Mouse (Mus musculus) frontal cortex, postnatal 14 days (tissue): ENCODE results near the gene Bclaf3.
A peak's percentile ranks its signal among the peaks of the same experiment; 100 is the strongest.
"Not testable (repeated sequence)": the region's sequence is repeated elsewhere in the genome, so short reads cannot be mapped to it uniquely, and the experiment has no call there.

Experiments
- DNase-seq, 2 experiments: peaks; one replicate each; pipeline ENCODE4 v3.0.0; 2022; ENCODE audit warnings: low spot score in 2 of 2

Gene Bclaf3

DNA sequence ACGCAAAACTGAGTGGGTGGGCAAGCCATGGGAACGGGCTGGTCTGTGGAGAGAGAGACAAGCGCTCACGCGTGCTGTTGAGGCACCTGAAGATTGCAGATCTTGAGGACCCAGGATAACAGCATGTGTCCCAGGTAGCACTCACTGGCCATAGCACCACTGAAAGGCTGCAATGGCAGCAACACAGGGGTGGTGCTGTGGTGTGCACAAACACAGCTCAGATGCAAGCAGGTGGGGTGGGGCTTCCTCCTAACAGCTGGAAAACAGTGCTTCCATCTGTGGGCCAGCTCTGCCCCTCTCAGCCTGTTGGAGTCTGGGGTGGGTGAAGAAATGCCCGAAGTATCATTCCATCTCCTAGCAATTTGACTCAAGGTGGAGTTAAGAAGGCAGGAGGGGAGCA is at the start of gene Bclaf3:
Bclaf3 (plus strand) TSS at position 301 of the 400 bp plus-strand sequence.
- DNase-seq = no peak

- not testable (repeated sequence) for DNase-seq
Measured at GRCm38 (mm10) chrX:159478243-159478940, 48.1 kb upstream of the Bclaf3 start.

GRCm38 (mm10) chrX:159484247-159484646 is 42.2 kb upstream of the Bclaf3 start:
- no peak for DNase-seq

GRCm38 (mm10) chrX:159503181-159503580 is 23.3 kb upstream of the Bclaf3 start:
- DNase-seq = no peak

GRCm38 (mm10) chrX:159508331-159509036 is 18.0 kb upstream of the Bclaf3 start:
- no peak for DNase-seq

DNA sequence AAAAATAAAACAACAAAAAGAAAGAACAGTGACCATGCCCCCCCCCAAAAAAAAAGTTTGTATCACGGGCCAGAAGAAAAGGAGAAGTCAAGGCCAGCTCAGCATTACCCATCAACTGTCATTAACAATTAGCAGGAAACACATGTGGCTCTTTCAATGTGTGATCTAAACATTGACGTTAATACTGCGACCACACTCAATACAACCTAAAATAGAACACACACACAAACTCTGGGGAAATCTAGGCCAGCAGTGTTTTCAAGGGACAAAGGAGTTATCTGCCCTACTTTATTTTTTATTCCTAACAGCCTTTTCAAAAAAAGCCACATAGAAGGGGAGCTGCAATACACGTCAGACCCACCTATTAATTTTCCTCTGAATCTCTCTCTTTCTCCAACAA is 17.4 kb upstream of the Bclaf3 start:
- DNase-seq = no peak

DNA sequence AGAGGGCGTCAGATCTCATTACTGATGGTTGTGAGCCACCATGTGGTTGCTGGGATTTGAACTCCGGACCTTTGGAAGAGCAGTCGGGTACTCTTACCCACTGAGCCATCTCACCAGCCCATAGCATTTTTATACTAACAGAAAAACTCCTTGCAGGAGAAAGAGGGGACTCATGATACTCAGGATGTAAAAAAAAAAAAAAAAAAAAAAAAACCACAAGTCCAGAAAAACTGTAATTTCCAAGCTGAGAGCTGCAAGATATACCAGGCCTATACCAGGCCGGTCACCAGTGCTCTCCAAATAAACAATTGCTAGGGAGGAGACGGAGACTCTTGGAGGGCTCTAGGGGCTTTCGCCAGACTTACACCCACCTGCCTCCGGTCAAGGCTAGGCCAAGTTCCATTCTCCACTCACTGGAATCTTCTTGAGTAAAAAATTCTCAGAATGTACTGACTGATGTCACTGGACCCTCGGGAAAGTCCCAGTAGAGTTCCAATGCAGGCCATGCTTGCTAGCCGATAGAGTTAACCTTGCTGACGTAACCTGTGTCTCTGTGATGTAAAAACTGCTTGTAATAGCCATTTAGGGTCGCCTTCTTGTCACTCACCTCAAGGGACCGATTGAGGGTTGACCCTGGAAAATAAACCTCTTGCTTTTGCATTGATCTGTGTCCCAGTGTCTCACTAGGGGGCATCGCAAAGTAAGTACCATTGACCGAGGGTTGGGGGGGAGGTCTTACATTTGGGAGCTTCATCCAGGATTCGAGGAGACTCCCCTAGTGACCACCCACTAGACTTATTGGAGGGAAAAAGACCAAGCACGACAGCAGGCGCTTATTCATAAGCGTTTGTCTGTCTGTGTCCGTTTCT is 16.4 kb upstream of the Bclaf3 start:
- no peak for DNase-seq

- DNase-seq = no peak
Measured at GRCm38 (mm10) chrX:159510716-159511051, 15.8 kb upstream of the Bclaf3 start.

GRCm38 (mm10) chrX:159515599-159515998 is 10.9 kb upstream of the Bclaf3 start:
- no peak for DNase-seq

DNA sequence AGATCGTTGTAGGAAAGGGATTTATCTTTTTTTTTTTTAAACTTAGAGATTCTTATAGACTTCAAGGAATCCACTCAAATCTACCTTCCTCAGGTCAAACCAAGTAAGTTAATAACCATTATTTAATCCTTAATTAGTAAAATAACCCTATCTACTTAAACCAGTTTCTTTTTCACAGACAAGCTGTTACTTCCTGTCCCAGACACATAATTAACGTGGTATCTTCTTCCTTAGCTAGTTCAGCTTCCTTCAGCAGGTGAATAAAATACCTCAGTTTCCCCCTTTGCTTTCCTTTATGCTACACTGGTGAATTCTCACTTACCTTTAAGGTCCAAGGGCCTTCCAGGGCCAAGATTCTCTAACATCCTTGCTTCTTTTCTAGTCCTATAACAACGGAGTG is 4.7 kb upstream of the Bclaf3 start:
- DNase-seq = no peak

- no peak for DNase-seq
Measured at GRCm38 (mm10) chrX:159522651-159523050, 3.8 kb upstream of the Bclaf3 start.

DNA sequence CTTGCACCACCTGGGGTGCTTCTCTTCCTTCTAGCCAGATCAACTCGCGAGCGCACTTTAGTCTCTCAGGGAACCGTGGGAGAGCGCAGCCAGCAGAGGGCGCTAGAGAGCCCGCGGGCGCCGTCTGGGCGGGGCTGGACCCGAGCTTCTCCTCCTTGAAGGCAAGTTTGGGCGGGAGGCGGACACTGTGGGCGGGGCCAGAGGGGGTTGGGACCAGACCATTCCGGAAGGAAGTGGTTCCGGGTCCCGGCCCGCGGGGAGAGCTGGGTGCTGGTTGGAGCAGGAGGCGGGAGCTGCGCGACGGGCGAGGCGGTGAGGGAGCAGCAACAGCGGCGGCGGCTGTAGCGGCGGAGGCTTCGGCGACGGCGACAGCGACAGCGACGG is 5.9 kb downstream of the Bclaf3 start:
- DNase-seq = peak; percentile 92 to 94

- DNase-seq = no peak
Measured at GRCm38 (mm10) chrX:159532811-159533462, 6.4 kb downstream of the Bclaf3 start.

DNA sequence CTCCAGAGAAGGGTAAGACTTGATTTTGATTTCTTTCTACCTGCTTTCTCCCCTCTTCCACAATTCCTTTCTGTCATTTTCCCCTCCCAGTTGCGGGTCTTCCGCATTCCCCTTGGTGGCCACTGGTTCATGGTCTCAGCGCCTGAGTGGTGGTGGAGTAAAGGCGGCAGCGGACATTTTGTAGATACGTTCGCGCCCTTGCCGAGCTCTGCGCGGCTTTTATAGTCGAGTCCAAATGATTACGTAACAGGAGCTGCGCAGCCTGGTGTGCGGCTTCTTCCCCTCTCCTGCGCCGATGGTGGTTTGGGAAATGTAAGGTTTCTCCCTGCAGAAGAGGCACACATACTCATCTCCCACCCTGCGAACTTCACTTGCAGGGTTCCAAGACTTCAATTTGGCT is 15.4 kb downstream of the Bclaf3 start:
- DNase-seq = no peak

- DNase-seq = no peak
Measured at GRCm38 (mm10) chrX:159547093-159547492, 20.6 kb downstream of the Bclaf3 start.

DNA sequence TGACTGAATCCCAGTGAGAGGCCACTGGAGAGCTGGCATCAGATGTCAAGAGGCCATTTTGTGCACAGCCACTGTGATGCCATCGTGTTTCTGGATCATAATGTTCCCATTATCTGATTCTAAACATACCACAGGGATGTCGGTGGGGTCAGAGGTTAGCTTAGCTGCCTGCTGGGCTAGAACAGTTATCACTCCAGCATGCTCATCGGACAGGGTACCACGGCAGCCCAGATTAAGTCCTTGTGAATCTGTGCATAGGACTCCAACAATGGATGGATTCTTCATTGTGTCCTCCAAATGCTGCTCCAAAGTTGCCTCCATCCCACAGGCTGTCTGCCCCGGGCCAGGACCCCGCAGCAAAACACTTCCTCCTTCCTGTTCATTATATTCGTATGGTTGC is 58.2 kb downstream of the Bclaf3 start:
- not testable (repeated sequence) for DNase-seq

- DNase-seq = no peak
Measured at GRCm38 (mm10) chrX:159591633-159592032, 65.1 kb downstream of the Bclaf3 start.

DNA sequence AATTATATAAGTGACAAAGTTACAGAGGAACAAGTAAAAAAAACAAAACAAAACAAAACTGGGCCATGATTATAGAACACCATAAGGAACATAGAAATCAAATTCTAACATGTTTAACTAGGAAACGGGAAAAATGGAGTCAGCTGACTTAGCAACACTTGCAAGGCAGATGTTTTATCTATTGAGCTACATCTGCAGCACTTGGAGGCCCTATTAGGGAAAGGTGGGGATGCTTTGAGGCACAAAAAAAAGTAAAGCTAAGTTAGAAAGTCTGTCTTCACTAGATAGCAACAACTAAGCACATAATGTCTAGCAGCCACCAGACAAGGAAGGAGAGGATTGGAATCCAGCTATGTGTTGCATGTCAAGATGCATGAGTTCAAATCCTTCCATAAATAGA is 71.0 kb downstream of the Bclaf3 start:
- no peak for DNase-seq

- DNase-seq = no peak
Measured at GRCm38 (mm10) chrX:159604832-159605231, 78.3 kb downstream of the Bclaf3 start.

DNA sequence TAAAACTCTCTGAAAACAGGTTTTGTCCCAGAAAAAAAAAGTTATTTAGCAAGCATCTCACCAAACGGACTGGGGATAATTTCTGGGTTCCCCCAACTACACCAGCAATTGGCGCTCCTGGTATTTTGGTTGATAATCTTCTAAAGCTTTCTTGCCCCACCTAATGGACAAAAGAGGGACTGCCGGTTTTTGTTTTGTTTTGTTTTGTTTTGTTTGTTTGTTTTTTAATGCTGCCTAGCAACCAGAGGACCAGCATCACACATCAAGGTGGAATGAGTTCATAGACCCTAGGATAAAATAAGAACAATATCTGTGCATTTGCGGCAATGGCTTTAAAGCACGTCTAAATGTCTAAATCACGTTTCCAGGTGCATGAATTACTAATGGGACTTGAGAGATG is 80.4 kb downstream of the Bclaf3 start:
- DNase-seq = no peak

DNA sequence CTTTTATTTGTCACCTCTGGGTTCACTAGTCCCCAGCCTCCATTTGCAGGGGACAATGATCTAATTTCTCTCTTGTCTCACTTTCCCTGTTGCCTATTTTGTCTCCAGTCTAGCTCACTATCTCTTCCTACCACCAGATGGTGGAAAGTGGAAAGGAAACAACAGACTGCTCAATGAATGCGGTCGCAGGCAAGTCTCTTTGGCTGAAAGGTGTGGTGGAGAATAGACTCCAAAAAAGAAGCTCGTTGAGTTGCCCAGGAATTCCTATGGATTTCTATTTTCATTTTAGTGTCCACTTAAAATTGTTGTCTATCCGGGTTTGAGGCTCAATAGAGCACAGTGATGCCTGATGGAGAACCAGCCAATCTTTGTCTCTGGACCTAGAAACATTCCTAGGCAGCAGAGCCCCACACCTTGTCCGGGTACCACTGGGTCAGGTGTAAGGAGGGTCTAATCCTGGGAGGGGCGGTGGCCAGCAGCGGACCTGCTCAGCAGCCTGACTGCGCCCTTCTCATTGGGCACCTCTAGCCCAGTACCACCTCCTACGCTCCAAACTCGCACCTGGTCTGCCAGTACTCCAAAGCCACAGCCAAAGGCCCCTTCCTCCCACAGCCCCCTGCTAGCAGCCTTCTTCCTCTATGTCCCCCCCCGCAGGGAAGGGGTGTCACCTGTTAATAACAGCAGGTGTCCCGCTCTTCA is 99.9 kb downstream of the Bclaf3 start:
- no peak for DNase-seq
